In the genomic region with DNA sequence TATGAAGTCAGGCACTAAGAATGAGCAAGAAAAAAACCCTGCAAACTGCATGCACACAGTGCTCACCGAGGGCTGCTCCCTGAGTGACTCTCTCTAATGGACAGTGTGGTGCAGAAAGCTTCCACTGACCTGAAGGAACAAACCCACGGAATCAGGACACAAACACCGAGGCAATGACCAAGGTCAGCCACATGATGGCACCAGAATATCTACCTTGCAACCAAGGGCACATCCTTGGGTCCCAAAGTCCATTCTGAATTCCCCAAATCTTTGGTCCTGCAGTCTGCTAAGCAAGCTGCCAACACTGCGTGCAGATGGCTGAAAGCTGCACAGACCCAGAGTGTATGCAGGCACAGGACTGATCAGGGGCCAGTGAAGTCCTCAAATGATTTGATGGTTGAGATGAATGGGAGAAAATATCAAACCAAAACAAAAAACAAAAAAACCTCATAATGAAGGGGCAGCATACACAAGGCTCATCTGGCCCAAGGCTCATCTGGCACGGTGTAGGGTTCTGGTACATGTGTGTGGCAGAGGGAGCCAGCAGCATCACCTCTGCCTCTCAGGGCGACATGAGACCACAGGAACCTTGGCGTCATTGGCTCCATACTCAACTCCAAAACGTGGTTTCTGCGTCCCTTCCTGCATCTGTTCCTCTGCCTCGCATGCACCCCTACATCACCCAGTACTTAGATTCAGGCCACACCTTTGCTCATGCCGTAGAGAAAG, we compare ENCODE assay signal across 10 mouse cellular contexts.
A peak's percentile ranks its signal among the peaks of the same experiment; 100 is the strongest.
DNase-seq lines count a peak whose midpoint lies in the region; ATAC-seq and TF ChIP-seq lines count a peak whose summit lies in the region.
"Had no signal": no experiment of that assay in that cellular context is flagged by ENCODE, and none has a peak within 500 bp of the region (broad histone marks: within the 10 kb centered on the region; RNA-seq: fewer than 3 reads in every experiment).

No protein-coding gene starts in this region.

- ATAC-seq in liver, embryonic 12.5 days: no peak
- ATAC-seq in forebrain, embryonic 13.5 days: peak; percentile 30; the same call in 1 of the 2 replicates

- H3K9ac ChIP-seq in liver, embryonic 12.5 days: no peak overlapping the region
- no peak overlapping the region for H3K9ac ChIP-seq in forebrain, embryonic 13.5 days
- H3K9ac ChIP-seq: embryonic facial prominence, embryonic 13.5 days; liver, embryonic 13.5 days had no signal

- no peak overlapping the region for H3K4me2 ChIP-seq in liver, embryonic 12.5 days
- H3K4me2 ChIP-seq in forebrain, embryonic 13.5 days: no peak overlapping the region
- H3K4me2 ChIP-seq: embryonic facial prominence, embryonic 13.5 days; liver, embryonic 13.5 days had no signal

- no peaks in the 10 kb centered on the region for H3K9me3 ChIP-seq in liver, embryonic 12.5 days (replicated peaks)
- H3K9me3 ChIP-seq in forebrain, embryonic 13.5 days (replicated peaks): no peaks in the 10 kb centered on the region
- H3K9me3 ChIP-seq: embryonic facial prominence, embryonic 13.5 days; liver, embryonic 13.5 days had no signal

- H3K27me3 ChIP-seq in liver, embryonic 12.5 days (replicated peaks): no peaks in the 10 kb centered on the region
- no peaks in the 10 kb centered on the region for H3K27me3 ChIP-seq in forebrain, embryonic 13.5 days
- H3K27me3 ChIP-seq: embryonic facial prominence, embryonic 13.5 days; liver, embryonic 13.5 days had no signal

- whole genome bisulfite sequencing in liver, embryonic 12.5 days (ENCODE audit: insufficient replicate concordance): 71% methylated on average over 11 of the region's 11 CpGs
- WGBS in forebrain, embryonic 13.5 days: 78% methylated on average over 11 of the region's 11 CpGs

- H3K36me3 ChIP-seq in liver, embryonic 12.5 days: peaks cover 94% of the 10 kb centered on the region
- peaks cover 93% of the 10 kb centered on the region for H3K36me3 ChIP-seq in forebrain, embryonic 13.5 days (ENCODE audit: poor library complexity, severe bottlenecking)

- DNase-seq in liver: peak; percentile 27
- DNase-seq in kidney, postnatal 14 days: peak; percentile 60
- peak; percentile 17 for DNase-seq in lung, postnatal 14 days
- DNase-seq in right cerebral cortex, postnatal 10 days (ENCODE audit: low spot score in 2 of 2): peak; percentile 52 to 54
- DNase-seq in urinary bladder, postnatal 4 days (ENCODE audit: low spot score in 2 of 2): no peak
- DNase-seq: liver, embryonic 13.5 days had no signal

- no peak for TF ChIP-seq POLR2A in bone marrow macrophage, adult 2 months (IDR thresholded peaks at IDR 0.05; ENCODE audit: borderline replicate concordance, low read depth, low read length)

- TF ChIP-seq CTCF in bone marrow macrophage, adult 2 months (IDR thresholded peaks at IDR 0.05; ENCODE audit: low read depth, low read length): peak; percentile 54

- no peak overlapping the region for H3K27ac ChIP-seq in liver, embryonic 12.5 days
- no peak overlapping the region for H3K27ac ChIP-seq in bone marrow macrophage, adult 2 months (ENCODE audit: insufficient read depth, low read depth, low read length)
- H3K27ac ChIP-seq in forebrain, embryonic 13.5 days: peak overlapping the region; percentile 14; the same call in 1 of the 2 replicates
- H3K27ac ChIP-seq: embryonic facial prominence, embryonic 13.5 days; liver, embryonic 13.5 days had no signal

- no peaks in the 10 kb centered on the region for H3K4me1 ChIP-seq in liver, embryonic 12.5 days
- H3K4me1 ChIP-seq in bone marrow macrophage, adult 2 months (ENCODE audit: control insufficient read depth, insufficient read depth, low read length): peaks cover 28% of the 10 kb centered on the region
- no peaks in the 10 kb centered on the region for H3K4me1 ChIP-seq in forebrain, embryonic 13.5 days
- H3K4me1 ChIP-seq: embryonic facial prominence, embryonic 13.5 days; liver, embryonic 13.5 days had no signal

- H3K4me3 ChIP-seq in liver, embryonic 12.5 days: no peak overlapping the region
- H3K4me3 ChIP-seq in bone marrow macrophage, adult 2 months (ENCODE audit: insufficient read depth, low read length): no peak overlapping the region
- H3K4me3 ChIP-seq in forebrain, embryonic 13.5 days: no peak overlapping the region
- H3K4me3 ChIP-seq: embryonic facial prominence, embryonic 13.5 days; liver, embryonic 13.5 days had no signal

Comparison
In these comparisons a context has a peak if more than half of its experiments do, and no peak if none do; other contexts are left out.
1. DNase-seq: peak in liver (single experiment), kidney, postnatal 14 days (single experiment), lung, postnatal 14 days (single experiment) and right cerebral cortex, postnatal 10 days (2 of 2); none in urinary bladder, postnatal 4 days (0 of 2).